In genomic region chr2:4558651-4559203, GRCm38 (mm10) we compare ENCODE assay signal across 8 mouse cellular contexts.
DNase-seq lines count a peak whose midpoint lies in the region; ATAC-seq and TF ChIP-seq lines count a peak whose summit lies in the region.

No protein-coding gene starts in this region.

- DNase-seq in heart, adult 18-20 months: no peak
- no peak for DNase-seq in G1E (ENCODE audit: low spot score)
- DNase-seq in liver, embryonic 13.5 days: no peak
- no peak for DNase-seq in right cerebral cortex, postnatal 25 days
- DNase-seq in left cerebral cortex, postnatal 25 days (ENCODE audit: low spot score in 2 of 2): no peak
- no peak for DNase-seq in adrenal gland, postnatal 4 days (ENCODE audit: low spot score in 2 of 2)

- H3K27me3 ChIP-seq in heart, embryonic 11.5 days (ENCODE audit: control insufficient read depth, insufficient read depth, low read length): no peaks in the 10 kb centered on the region
- H3K27me3 ChIP-seq in G1E (ENCODE audit: insufficient read depth, low read length): no peaks in the 10 kb centered on the region
- no peaks in the 10 kb centered on the region for H3K27me3 ChIP-seq in forebrain, embryonic 16.5 days (replicated peaks; ENCODE audit: control insufficient read depth, insufficient read depth, low read length)
- no peaks in the 10 kb centered on the region for H3K27me3 ChIP-seq in liver, embryonic 13.5 days

- H3K36me3 ChIP-seq in heart, embryonic 11.5 days (ENCODE audit: control insufficient read depth, insufficient read depth, low read length): no peaks in the 10 kb centered on the region
- peaks cover 11% of the 10 kb centered on the region for H3K36me3 ChIP-seq in G1E (replicated peaks)
- no peaks in the 10 kb centered on the region for H3K36me3 ChIP-seq in forebrain, embryonic 16.5 days (ENCODE audit: control insufficient read depth, insufficient read depth)
- peaks cover 22% of the 10 kb centered on the region; the same call in 1 of the 2 replicates for H3K36me3 ChIP-seq in liver, embryonic 13.5 days

- no peak for TF ChIP-seq CTCF in G1E (IDR thresholded peaks at IDR 0.05; ENCODE audit: low read depth, low read length)

- H3K27ac ChIP-seq in heart, embryonic 11.5 days (ENCODE audit: low read depth, low read length): peak overlapping the region; percentile 95
- H3K27ac ChIP-seq in forebrain, embryonic 16.5 days (ENCODE audit: low read length): peak overlapping the region; percentile 92
- peak overlapping the region; percentile 99 for H3K27ac ChIP-seq in liver, embryonic 13.5 days

- H3K4me2 ChIP-seq in heart, embryonic 11.5 days: peak overlapping the region; percentile 86
- peak overlapping the region; percentile 74 for H3K4me2 ChIP-seq in forebrain, embryonic 16.5 days (ENCODE audit: low read length)
- peak overlapping the region; percentile 92 for H3K4me2 ChIP-seq in liver, embryonic 13.5 days

- no peak for ATAC-seq in heart, embryonic 11.5 days (replicated peaks; ENCODE audit: insufficient number of reproducible peaks, low FRiP score, low TSS enrichment)
- ATAC-seq in G1E (ENCODE audit: extremely low read depth, insufficient number of reproducible peaks, low FRiP score, poor library complexity, severe bottlenecking): no peak
- no peak for ATAC-seq in forebrain, embryonic 16.5 days
- ATAC-seq in liver, embryonic 13.5 days (ENCODE audit: low read depth): no peak

- intact Hi-C loops in left cerebral cortex, postnatal 25 days (cut with DNase I): loop anchor here (1.0 kb wide), 1 partner anchor 58 kb away; no protein-coding TSS in a partner anchor

- H3K4me3 ChIP-seq in heart, embryonic 11.5 days (ENCODE audit: low read depth, low read length): peak overlapping the region; percentile 54
- peak overlapping the region; percentile 79 for H3K4me3 ChIP-seq in G1E (ENCODE audit: low read depth, low read length)
- H3K4me3 ChIP-seq in forebrain, embryonic 16.5 days (replicated peaks; ENCODE audit: low read length): peak overlapping the region; percentile 50
- H3K4me3 ChIP-seq in liver, embryonic 13.5 days (replicated peaks): peak overlapping the region; percentile 73

- H3K4me1 ChIP-seq in heart, embryonic 11.5 days (ENCODE audit: control insufficient read depth, insufficient read depth, low read length): peaks cover 57% of the 10 kb centered on the region
- peaks cover 78% of the 10 kb centered on the region for H3K4me1 ChIP-seq in G1E (ENCODE audit: insufficient read depth, low read depth, low read length)
- peaks cover 62% of the 10 kb centered on the region for H3K4me1 ChIP-seq in forebrain, embryonic 16.5 days (replicated peaks; ENCODE audit: control insufficient read depth, insufficient read depth, low read length)
- peaks cover 77% of the 10 kb centered on the region for H3K4me1 ChIP-seq in liver, embryonic 13.5 days (replicated peaks)

- H3K9ac ChIP-seq in heart, embryonic 11.5 days (ENCODE audit: low read depth, low read length): peak overlapping the region; percentile 80
- peak overlapping the region; percentile 65 for H3K9ac ChIP-seq in forebrain, embryonic 16.5 days (replicated peaks; ENCODE audit: low read depth, low read length)
- H3K9ac ChIP-seq in liver, embryonic 13.5 days: peak overlapping the region; percentile 90

- WGBS in heart, embryonic 11.5 days (ENCODE audit: insufficient replicate concordance): 11% methylated on average over 8 of the region's 8 CpGs
- 12% methylated on average over 8 of the region's 8 CpGs for WGBS in forebrain, embryonic 16.5 days
- WGBS in liver, embryonic 13.5 days (ENCODE audit: insufficient replicate concordance): 13% methylated on average over 8 of the region's 8 CpGs

- H3K9me3 ChIP-seq in heart, embryonic 11.5 days (replicated peaks; ENCODE audit: control insufficient read depth, low read length): no peaks in the 10 kb centered on the region
- H3K9me3 ChIP-seq in G1E (replicated peaks): no peaks in the 10 kb centered on the region
- no peaks in the 10 kb centered on the region for H3K9me3 ChIP-seq in forebrain, embryonic 16.5 days (ENCODE audit: control insufficient read depth, low read length)
- H3K9me3 ChIP-seq in liver, embryonic 13.5 days (replicated peaks): no peaks in the 10 kb centered on the region
